Mouse (Mus musculus): ENCODE results near the gene Nrn1l.

Gene Nrn1l

GRCm38 (mm10) chr8:105890870-105891269, 2.5 kb upstream of the Nrn1l start:
- DNase-seq (ENCODE audit: low read depth, low spot score), result no peak

GRCm38 (mm10) chr8:105892432-105892831, 935 bp upstream of the Nrn1l start:
- DNase-seq (ENCODE audit: low read depth, low spot score), result no peak

GRCm38 (mm10) chr8:105897801-105898480, 4.6 kb downstream of the Nrn1l start:
- peak; percentile 72 for DNase-seq (ENCODE audit: low read depth, low spot score)

GRCm38 (mm10) chr8:105900180-105900940, 7.0 kb downstream of the Nrn1l start, which contains the start of gene Pskh1:
Gene Pskh1 (plus strand): TSS chr8:105900441.
- DNase-seq (ENCODE audit: low read depth, low spot score), result peak; percentile 88

- no peak for DNase-seq (ENCODE audit: low read depth, low spot score)
These were observed 7.7 kb downstream of the Nrn1l start for GRCm38 (mm10) chr8:105900941-105901616.

GRCm38 (mm10) chr8:105919390-105919789, 26.0 kb downstream of the Nrn1l start:
- DNase-seq (ENCODE audit: low read depth, low spot score), result no peak

- no peak for DNase-seq (ENCODE audit: low read depth, low spot score)
These were observed 31.8 kb downstream of the Nrn1l start for GRCm38 (mm10) chr8:105925123-105925522.

GRCm38 (mm10) chr8:105930602-105931001, 37.2 kb downstream of the Nrn1l start:
- peak; percentile 55 for DNase-seq (ENCODE audit: low read depth, low spot score)

GRCm38 (mm10) chr8:105931271-105931670, 37.9 kb downstream of the Nrn1l start:
- DNase-seq (ENCODE audit: low read depth, low spot score), result no peak

- no peak for DNase-seq (ENCODE audit: low read depth, low spot score)
These were observed 39.2 kb downstream of the Nrn1l start for GRCm38 (mm10) chr8:105932525-105932924.

GRCm38 (mm10) chr8:105933762-105934161, 40.4 kb downstream of the Nrn1l start, which contains the start of gene Ctrl:
Gene Ctrl (minus strand): TSS chr8:105933862.
- no peak for DNase-seq (ENCODE audit: low read depth, low spot score)

- DNase-seq (ENCODE audit: low read depth, low spot score), result no peak
These were observed 41.7 kb downstream of the Nrn1l start for GRCm38 (mm10) chr8:105935105-105935504.

GRCm38 (mm10) chr8:105935863-105936603, 42.7 kb downstream of the Nrn1l start:
- DNase-seq (ENCODE audit: low read depth, low spot score), result no peak

GRCm38 (mm10) chr8:105936866-105937475, 43.6 kb downstream of the Nrn1l start:
- DNase-seq (ENCODE audit: low read depth, low spot score), result peak; percentile 77

GRCm38 (mm10) chr8:105937496-105938305, 44.3 kb downstream of the Nrn1l start:
- DNase-seq (ENCODE audit: low read depth, low spot score), result no peak

GRCm38 (mm10) chr8:105938306-105938669, 44.9 kb downstream of the Nrn1l start, which contains the start of gene Psmb10:
Gene Psmb10 (minus strand): TSS chr8:105938444.
- DNase-seq (ENCODE audit: low read depth, low spot score), result no peak

- no peak for DNase-seq (ENCODE audit: low read depth, low spot score)
These were observed 48.7 kb downstream of the Nrn1l start for GRCm38 (mm10) chr8:105942026-105942425.

- no peak for DNase-seq (ENCODE audit: low read depth, low spot score)
These were observed 49.2 kb downstream of the Nrn1l start for GRCm38 (mm10) chr8:105942542-105942941.

- no peak for DNase-seq (ENCODE audit: low read depth, low spot score)
These were observed 50.0 kb downstream of the Nrn1l start, which contains the start of gene Lcat for GRCm38 (mm10) chr8:105943321-105943739. Gene Lcat (minus strand): TSS chr8:105943382.
